Mouse (Mus musculus) thymus, postnatal 10 days (tissue): ENCODE measurements around the gene Dnah7c.
"Not testable (repeated sequence)": the region's sequence is repeated elsewhere in the genome, so short reads cannot be mapped to it uniquely, and the experiment has no call there.

ENCODE experiments used
- DNase-seq, 2 experiments: peaks; one replicate each; pipeline ENCODE4 v3.0.0; 2021; ENCODE audit warnings: low spot score in 2 of 2

Dnah7c gene

DNA sequence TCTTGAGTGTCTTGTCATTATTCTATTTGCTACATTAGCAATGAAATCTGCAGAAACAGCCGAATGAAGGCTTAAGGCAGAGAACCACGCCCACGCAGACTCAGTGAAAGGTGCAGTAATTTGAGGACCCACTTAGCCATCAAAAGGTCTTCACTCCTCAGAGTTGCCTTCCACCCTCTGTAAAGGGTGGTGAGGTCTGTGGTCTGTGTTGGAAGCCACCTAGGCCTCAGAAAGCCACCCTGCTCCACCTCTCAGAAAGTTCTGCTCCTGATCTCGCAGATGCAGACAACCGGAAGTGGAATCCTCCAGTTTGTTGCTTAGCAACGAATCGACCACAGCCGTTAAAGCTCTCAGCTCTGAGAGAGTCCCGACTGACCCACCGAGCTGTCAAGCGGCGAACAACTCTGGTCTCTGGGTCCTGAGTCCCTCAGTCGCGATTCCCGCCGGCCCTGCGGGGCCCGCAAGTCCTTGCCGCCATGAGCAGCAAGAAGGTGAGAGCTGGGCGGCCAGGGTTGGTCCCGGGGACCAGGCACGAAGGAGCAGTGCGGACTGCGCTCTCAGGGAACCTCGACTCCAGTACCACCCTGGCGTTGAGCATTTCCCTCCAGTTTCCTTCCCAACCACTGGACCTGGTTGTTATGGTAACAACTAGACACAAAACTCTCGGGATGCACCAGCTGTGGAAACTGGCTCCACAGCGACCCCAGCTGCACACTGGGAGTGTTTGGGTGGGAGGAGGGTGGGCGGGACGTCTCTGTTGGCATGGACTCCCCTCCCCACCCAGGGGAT, at the start of gene Dnah7c:
Gene Dnah7c (plus strand): TSS at position 456 of the 789 bp plus-strand sequence.
- peak; percentile 24 to 25 for DNase-seq

DNA sequence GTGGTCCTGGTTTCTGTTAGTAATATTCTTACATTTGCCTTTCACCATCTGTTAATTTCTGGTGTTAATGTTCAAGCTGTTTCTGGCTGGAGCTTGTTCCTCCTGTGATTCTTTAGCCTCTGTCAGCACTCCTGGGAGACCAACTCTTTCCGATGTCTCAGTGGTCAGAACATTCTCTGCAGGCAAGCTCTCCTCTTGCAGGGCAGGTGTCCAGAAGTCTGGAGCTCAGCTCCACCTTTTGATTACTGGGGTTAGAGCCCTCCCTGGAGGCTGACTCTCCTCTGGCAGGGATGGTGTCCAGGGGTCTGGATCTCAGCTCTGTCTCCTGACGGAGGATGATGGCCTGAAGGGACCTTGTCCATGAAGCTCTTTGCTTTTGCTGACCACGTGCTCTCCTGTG, 44.8 kb upstream of the Dnah7c start:
- DNase-seq = not testable (repeated sequence)

DNA sequence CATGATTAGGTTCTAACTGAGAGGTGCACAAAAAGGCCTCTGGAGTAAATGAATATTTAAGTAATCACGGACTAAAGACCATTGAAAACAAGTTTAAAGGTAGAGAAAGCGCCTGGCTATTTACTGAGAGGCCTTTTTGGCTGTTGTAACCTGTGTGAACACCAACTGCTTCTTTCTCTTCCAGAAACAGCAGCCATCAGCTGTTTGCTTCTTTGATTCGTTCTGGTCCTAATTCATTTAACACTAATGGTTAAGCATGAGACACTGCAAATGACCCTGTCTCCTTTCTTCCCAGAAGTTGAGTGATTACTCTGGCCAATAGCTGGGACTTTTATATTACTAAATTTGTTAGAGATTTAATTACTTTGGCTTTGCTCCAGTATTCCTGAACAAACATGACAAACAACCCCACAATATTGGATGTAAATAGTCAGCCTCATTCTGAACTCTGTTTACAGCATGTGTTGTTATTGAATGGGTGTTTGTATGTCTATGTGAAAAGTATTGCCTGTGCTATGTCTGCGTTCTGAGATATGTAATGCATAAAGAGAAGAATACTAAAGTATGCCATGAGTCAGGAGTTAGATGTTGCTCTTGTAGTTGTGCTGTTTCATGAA, 30.6 kb upstream of the Dnah7c start:
- not testable (repeated sequence) for DNase-seq

DNA sequence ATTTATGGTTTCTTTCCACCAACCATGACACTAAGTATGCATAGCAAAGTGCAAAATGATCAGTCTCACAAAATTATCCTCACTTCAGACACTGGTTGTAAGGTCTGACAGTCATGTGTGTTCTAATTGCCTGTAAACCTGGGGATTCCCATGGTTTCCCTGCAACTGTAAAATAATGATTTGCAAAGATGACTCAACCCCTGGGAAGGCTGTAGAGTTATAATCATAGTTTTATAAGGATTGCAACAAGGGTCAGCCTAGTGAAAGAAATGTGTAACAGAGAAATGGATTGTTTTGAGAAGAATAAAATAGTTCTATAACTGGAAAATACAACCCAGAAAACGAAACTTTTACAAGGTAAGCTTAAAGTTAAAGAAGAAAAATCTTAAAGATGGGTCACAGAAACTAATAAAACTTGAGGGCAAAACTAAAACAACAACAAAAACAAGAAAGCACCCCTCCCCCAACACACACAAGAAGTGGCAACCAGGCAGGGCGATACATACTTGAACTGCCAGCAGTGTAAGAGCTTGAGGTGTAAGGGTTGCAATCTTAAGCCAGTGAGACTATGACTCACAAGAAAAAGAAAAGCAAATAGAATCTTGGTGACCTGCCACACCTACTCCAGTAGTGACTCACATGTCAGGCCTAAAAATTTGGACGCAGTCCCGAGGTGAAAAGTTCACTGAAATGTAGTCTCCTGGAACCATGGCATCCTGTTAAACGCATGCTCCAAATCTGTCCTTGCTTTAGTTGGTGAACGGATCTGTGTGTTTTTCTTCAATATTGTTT, 16.9 kb upstream of the Dnah7c start:
- DNase-seq = no peak

DNA sequence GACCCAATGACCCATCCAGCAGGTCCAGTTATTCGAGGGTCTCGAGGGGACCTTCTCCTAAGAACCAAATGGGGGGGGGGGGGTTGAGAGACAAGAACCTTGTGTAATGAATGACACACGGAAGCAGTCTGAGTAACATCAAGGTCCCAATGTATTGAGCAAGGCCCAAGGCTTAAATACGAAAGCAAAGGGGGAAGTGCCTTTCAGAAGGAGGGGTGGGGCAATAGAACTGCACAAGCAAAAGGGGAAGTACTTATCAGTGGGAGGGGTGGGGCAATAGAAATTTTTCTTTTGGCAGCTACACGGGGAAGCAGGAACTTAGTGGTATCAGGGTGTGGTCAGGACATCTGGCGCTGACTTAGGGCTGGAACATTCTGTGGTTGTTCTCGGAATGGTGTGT, 10.6 kb upstream of the Dnah7c start:
- DNase-seq = not testable (repeated sequence)

DNA sequence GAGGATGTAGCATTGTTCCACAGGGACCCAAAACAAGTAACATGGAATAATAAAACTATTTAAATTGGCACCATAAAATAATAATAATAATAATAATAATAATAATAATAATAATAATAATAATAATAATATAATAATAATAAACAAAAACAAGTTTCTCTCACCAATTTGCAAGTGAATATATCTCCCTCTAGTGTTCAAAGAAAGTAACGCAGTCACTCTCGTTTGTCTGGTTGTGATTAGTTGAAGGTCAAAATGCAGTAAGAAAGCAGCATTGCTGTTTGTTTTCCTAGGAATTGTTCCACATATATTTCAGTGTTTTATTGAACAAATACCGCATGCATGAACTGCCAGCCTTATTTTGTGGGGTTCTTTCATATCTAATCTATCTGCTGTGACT, 8.4 kb upstream of the Dnah7c start:
- not testable (repeated sequence) for DNase-seq

DNA sequence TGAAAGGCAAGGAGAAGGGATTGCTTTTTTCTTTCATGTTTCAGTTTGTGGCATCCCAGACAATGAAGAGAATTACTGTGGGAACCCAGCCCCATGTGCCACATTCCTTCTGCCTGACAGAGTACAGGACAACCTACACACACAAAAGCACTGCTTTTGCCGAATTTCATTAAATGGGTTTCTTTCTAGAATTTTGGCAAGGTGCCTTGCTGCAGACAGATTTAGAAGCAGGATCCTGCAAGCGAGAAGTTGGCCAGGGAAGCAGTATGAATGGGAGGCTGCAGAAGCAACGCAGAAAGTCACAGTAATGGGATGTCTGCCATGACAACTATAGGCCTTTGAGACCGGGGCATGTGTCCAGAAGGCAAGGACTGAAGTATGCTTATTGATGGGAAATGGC, 6.4 kb upstream of the Dnah7c start:
- not testable (repeated sequence) for DNase-seq

DNA sequence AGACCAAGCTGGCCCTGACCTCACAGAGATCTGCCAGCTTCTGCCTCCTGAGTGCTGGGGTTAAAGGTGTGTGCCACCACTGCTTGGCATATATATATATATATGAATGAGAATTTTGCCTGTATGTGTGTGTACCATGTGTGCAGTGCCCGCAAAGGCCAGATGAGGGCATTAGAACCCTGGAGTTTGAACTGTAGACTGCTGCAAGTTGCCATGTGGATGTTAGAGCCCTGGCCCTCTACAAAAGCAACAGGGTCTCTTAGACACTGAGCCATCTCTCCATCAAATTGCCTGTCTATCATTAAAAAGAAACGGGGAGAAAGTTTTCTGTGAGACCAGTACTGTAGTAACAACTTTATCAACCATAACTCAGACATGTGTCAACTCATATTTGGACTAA, 3.0 kb downstream of the Dnah7c start:
- DNase-seq = no peak

DNA sequence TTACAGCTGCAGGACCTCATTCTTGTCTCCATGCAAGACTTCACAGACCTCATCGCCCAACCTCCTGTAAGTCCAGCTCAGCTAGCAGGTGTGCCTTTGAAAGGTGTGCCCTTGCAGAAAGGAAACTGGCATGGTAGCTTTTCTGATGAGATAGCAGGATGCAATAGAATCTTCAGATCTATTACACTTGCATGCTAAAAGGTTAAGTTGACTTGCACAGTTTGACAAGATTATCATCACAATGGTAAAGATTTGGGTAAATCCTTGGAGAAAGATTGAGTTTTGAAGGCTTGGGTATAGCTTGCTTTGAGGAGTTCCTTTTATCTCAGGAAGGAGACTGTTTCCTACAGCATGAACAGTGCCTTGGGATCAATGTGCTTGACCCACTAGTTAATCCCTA, 89.3 kb downstream of the Dnah7c start:
- DNase-seq = not testable (repeated sequence)

DNA sequence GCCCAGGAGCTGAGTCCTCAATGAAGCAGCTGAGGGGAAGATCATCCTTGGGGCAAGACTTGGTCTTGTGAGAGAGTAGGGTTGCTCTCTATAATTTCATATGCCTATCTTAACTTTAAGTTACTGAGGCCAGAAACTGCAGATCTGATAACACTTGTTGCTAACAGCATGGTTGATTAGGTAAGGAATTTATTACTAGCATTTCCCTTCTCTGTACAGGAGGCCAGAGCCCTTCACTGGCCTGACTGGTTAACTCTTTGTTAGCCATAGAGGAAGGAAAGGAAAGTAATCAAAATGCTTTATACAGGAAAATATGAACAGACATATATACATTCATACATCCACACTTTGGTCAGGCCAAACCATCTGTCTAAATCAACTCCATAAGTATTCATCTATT, 95.6 kb downstream of the Dnah7c start:
- DNase-seq = no peak

DNA sequence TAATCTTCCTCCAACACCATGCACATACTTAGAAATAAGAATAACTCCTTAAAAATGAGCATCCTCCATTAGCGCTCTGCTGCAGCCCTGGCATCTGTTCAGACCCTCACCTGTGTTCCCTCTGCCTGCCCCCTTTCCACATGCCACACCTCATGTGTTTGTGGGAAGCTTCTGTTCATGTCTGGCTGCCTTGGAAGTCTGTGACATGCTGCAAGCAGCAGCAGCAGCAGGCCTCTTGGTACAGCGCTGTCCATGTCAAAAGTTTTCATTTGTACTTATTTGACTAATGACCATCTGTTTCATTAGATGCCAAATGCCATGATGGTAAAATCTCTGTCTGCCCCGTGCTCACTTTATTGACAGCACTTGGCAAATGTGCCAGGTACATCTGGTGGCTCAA, 101.1 kb downstream of the Dnah7c start:
- DNase-seq = not testable (repeated sequence)

DNA sequence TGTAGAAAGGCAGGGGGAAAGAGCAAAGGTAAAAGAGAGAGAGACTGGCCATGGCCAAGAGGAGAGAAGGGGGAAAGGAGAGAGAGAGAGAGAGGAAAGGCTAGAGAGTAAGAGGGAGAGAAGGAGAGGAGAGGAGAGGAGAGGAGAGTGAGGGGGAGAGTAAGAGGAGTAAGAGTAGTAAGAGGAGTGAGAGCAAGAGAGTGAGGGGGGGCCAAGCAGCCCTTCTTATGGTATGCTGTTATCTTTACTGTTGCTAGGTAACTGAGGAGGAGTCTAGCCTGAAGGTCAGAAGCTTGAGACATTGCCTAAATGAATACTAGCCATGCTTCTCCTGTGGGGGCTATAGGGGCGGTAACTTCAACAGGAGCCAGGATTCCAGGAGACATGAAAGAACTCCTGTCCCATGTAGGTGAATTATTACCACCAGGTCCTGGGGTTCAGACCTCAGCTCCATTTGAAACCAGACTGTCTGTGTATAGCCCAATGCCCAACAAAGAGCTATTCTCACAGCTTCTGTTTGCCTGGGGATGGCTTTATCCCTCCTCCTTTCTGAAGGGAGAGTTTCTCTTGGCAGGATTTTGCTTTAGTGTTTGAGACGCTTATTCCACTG, 119.5 kb downstream of the Dnah7c start:
- no peak for DNase-seq

DNA sequence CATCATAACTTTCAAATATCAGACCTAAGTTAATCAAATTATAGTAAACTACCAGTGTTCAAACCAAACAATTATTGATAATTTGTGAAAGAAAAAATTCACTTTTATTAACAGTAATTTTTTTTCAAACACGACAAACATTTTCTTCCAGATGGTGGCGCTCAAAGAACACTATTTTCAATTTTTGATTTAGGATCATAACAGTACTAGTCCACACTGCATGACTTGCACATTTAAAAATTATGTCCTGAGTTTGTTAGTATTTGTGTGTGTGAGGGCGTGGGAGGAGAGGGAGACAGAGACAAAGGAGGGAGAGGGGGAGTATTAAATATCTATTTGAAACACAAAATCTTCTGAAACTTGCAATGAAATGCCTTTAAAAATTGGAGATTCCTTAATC, 155.0 kb downstream of the Dnah7c start:
- no peak for DNase-seq

DNA sequence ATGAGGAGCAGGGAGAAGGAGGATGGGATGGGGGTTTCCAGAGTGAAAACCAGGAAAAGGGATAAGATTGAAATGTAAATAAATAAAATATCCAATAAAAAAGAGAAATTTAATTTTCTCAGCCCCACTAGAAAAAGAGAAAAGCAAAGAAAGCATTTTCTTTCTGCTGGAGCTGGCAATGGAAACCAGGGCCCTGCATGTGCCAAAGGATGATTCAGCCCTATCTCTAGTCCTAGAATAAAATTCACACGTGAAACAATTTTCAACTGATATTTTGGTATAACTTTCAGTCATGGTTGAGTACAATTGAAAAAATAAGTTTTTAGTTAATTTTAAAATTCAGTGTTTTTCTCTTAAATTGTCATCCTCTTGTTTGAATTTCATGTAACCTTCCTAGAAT, 168.4 kb downstream of the Dnah7c start:
- DNase-seq = not testable (repeated sequence)

DNA sequence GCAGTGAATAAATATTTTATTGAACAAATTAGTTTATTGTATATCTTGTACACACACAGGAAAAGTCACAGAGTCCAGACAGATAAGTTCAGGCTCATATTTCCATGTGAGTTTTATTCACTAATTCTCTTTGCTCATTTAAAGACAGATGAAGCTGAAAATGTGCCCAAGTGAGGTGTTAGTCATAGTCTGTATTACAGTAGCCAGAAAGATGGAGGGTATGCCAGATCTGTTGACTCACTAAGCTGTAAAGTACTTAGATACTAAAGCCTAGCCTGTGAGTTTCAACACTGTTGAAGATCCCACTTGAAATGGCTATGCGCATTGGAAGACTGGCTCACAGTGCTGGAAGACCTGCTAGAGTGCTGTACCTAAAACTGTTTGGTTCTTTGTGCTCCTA, 171.0 kb downstream of the Dnah7c start:
- DNase-seq = not testable (repeated sequence)

DNA sequence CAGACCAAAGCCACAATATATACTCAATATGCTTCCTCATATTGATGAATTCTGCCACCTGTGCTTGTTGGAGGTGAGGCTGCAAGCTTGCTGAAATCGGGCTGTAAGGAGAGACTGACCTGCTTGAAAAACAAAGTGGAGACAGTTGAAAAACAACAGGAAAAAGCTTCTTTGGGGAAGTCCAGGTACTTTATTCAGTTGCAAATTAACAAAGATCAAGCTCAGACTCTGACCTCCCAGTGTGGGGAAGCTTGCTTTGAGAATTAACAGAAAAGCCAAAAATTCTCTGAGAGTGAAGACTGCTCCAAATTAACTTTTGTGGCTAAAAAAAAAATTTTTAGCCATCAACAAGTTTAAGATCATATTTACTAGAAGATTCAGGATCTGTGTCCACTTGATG, 194.9 kb downstream of the Dnah7c start:
- no peak for DNase-seq

DNA sequence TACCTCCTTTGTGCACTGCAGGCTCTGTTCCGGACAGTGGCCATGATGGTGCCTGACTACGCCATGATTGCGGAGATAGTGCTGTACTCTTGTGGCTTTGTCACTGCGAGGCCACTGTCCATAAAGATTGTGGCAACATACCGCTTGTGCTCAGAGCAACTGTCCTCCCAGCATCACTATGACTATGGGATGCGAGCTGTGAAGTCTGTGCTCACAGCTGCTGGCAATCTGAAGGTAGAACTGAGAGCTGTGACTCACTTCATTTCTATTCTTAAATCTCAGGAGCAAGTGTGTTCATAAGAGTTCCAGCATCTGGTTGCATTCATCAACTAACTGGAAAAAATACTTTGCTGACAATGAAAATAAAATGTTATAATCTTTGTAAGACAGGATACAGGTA, 200.5 kb downstream of the Dnah7c start:
- DNase-seq = not testable (repeated sequence)

DNA sequence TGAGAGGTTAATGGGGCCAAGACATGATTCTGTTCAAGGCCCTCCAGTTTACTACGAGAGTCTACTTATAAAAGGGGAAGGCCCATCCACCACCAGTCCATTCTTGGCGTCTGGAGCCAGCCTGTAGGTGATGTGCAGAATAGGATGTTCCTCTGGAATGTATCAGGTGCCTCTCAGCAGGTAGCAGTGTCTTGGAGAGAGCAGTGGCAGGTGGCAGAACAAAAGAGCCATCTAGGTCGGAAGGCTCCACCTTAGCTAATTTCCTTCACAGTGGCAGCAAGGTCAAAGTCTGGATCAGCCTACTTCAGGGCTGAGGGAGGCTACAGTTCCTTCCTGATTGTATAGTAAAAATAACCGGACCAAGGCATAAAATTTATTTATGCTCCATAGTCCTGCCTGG, 224.4 kb downstream of the Dnah7c start:
- DNase-seq = not testable (repeated sequence)

DNA sequence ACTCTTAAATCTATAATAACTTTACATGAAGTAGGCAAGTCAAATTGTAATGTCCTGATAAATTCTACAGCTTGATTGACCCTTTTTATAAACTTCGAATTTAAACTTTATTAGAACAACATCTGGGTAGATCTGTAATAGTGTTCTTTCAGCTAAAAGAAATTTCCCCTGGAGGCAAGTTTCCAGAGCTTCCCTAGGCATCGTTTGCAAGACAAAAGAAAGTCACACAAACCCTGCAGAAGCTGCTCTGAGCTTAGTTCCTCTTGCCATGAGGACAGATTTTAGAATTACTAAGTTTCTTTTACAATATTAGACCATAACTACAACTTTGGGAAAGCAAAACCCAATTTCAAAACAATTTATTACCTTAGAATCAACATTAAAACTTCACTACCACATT, 227.3 kb downstream of the Dnah7c start:
- DNase-seq = not testable (repeated sequence)

DNA sequence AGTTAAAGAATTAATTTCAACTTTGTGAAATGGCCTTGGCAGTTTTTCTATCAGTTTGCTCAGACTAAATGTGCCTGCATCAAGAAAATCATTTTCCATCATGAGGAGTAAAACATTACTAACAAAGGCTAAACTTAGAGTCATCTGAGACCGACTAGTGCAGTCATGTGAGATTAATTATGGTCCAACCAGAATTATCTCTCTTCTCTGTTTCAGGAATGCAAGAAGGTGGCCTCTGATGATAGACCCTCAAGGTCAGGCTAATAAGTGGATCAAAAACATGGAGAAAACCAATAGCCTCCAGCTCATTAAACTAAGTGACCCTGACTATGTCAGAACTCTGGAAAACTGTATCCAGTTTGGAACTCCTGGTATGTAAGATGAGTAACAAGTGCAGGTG, 299.4 kb downstream of the Dnah7c start:
- DNase-seq = not testable (repeated sequence)

DNA sequence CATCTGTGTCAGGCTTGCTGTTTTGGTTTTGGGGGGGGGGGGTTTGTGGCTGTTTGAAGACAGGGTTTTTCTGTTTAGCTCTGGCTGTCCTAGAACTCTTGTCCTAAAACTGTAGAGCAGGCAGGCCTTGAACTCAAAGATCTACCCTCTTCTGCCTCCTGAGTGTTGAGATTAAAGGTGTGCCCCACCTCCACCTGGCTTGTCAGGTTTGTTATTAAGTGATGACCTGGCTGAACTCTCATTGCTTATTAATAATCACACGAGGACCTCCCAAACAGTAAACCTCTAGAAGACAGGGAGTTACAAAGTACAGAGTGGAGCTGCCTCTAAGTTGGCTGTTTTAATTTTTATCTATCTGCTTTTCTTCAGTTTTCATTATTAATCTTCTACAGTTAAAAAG, 299.9 kb downstream of the Dnah7c start:
- no peak for DNase-seq

DNA sequence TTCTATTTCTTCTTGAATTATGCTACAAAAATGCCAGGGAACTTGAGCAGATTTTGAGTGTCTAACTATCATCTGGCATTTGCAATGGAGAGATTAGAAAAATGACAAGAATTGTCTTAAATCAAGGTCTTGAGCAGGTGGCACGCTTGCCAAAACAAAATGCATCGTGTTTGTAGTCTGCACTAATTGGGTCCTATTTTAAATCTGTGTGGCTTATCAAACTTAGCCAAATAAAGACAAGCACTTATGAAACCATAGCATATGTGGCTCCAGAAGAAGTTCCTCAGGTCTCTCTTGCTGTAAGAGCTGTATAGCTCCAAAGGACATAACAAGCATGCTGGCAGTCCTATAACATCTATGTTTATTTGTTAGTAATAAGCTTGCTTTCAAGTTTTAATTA, 300.3 kb downstream of the Dnah7c start:
- DNase-seq = not testable (repeated sequence)
